Mouse (Mus musculus): ENCODE data around the gene Rapgef5. TPM values are rescaled to one million over a fixed set of nuclear protein-coding genes. Genes with fewer than 3 reads are reported as not detected.

Gene Rapgef5
- total RNA-seq, 2 experiments from 2014 or later = 0.66 to 0.94 TPM

- no peak for ATAC-seq (replicated peaks; ENCODE audit: low FRiP score, low TSS enrichment, poor library complexity, severe bottlenecking)
Observed at GRCm38 (mm10) chr12:117699950-117700665, 183.8 kb downstream of the Rapgef5 start.

GRCm38 (mm10) chr12:117700927-117701326 lies 184.6 kb downstream of the Rapgef5 start:
- ATAC-seq (replicated peaks; ENCODE audit: low FRiP score, low TSS enrichment, poor library complexity, severe bottlenecking) = no peak

GRCm38 (mm10) chr12:117702291-117702690 lies 186.0 kb downstream of the Rapgef5 start:
- no peak for ATAC-seq (replicated peaks; ENCODE audit: low FRiP score, low TSS enrichment, poor library complexity, severe bottlenecking)

GRCm38 (mm10) chr12:117702928-117703327 lies 186.6 kb downstream of the Rapgef5 start:
- ATAC-seq (replicated peaks; ENCODE audit: low FRiP score, low TSS enrichment, poor library complexity, severe bottlenecking) = no peak

- no peak for ATAC-seq (replicated peaks; ENCODE audit: low FRiP score, low TSS enrichment, poor library complexity, severe bottlenecking)
Observed at GRCm38 (mm10) chr12:117703413-117703812, 187.1 kb downstream of the Rapgef5 start.

DNA sequence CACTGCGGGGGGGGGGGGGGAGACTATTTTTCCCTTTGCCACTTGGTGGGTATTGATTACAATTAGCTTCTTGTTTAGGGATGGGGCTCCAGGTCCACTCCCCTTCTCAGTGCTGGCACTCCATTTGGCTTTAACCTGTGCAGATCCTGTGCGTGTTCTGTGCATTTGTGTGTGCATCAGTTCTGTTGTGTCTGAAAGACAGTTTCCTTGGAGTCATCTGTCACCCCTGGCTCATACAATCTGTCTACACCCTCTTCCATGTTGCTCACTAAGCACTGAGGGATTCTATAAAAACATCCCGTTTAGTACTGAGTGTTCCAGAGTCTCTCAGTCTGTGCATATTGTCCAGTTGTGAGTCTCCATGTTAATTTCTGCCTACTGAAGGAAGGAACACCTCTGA lies 189.0 kb downstream of the Rapgef5 start:
- ATAC-seq (replicated peaks; ENCODE audit: low FRiP score, low TSS enrichment, poor library complexity, severe bottlenecking) = no peak

GRCm38 (mm10) chr12:117709280-117709679 lies 193.0 kb downstream of the Rapgef5 start:
- no peak for ATAC-seq (replicated peaks; ENCODE audit: low FRiP score, low TSS enrichment, poor library complexity, severe bottlenecking)

DNA sequence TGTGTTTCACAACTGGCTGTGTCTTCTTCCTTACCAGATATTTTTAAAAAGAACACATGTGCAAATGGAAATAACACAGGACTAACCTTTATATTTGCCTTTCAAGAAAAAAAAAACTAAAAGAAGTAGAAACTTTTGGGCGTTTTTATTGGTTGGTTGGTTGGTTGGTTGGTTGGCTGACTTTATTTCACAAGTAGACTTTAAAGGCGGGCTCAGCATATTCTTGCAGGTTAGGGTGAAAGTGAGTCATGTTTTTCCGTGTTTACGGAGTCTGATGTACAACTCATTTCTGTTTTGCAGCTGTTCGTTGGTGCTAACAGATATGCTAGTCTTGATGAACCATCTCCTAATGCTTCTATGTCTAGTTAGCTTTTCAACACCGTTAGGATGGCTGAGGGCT lies 196.2 kb downstream of the Rapgef5 start:
- no peak for ATAC-seq (replicated peaks; ENCODE audit: low FRiP score, low TSS enrichment, poor library complexity, severe bottlenecking)

- ATAC-seq (replicated peaks; ENCODE audit: low FRiP score, low TSS enrichment, poor library complexity, severe bottlenecking) = no peak
Observed at GRCm38 (mm10) chr12:117713616-117714015, 197.3 kb downstream of the Rapgef5 start.

GRCm38 (mm10) chr12:117720794-117721747 lies 204.8 kb downstream of the Rapgef5 start:
- 0 out of 2 replicates have a peak, but pooled peaks have one; percentile 8 for ATAC-seq (replicated peaks; ENCODE audit: low FRiP score, low TSS enrichment, poor library complexity, severe bottlenecking)

GRCm38 (mm10) chr12:117721748-117722150 lies 205.5 kb downstream of the Rapgef5 start:
- no peak for ATAC-seq (replicated peaks; ENCODE audit: low FRiP score, low TSS enrichment, poor library complexity, severe bottlenecking)

DNA sequence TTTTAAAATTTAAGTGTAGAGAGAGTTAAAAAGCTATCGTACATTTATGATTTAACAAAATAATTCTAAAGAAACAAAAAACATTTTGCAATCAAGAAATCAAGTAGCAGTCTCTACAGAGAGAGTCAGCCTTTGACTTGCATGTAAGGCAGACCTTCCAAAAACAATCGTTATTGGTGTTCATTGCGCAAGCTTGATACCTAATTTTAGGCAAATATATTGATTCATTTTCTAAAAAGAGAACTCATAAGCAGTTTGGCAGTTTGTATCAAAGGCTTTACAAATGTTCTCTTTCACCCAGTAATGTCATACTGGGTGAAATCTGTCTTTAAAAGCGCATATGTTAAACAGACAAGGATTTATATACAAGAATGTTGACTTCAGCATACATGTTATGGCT lies 208.7 kb downstream of the Rapgef5 start:
- no peak for ATAC-seq (replicated peaks; ENCODE audit: low FRiP score, low TSS enrichment, poor library complexity, severe bottlenecking)

DNA sequence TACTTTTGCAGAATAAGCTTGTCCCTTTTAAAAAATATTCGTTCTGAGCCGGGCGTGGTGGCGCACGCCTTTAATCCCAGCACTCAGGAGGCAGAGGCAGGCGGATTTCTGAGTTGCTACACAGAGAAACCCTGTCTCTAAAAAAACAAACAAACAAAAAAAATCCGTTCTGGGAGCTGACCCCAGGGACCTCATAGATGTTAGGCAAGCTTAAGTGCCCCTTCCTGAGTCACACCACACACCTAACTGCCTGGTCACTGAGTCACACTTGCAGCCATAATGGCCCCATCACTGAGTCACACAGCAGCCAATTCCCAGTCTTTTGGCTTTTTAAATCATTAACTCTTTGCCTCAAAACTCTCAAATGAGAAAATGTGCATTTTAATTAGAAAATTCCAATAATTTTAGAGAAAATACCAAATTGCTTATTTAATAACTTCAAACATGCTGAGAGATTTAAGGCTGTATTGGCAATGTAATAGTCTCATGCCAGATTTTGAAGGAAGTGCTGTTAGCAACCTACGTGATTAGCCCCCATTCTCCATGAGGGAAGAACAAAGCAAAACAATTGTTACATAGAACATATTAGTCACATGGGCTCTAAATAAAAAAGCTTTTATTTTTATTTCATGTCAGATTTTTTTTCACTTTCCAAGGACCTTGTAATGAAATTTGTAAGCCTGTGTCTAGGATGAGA lies 211.3 kb downstream of the Rapgef5 start:
- no peak for ATAC-seq (replicated peaks; ENCODE audit: low FRiP score, low TSS enrichment, poor library complexity, severe bottlenecking)

DNA sequence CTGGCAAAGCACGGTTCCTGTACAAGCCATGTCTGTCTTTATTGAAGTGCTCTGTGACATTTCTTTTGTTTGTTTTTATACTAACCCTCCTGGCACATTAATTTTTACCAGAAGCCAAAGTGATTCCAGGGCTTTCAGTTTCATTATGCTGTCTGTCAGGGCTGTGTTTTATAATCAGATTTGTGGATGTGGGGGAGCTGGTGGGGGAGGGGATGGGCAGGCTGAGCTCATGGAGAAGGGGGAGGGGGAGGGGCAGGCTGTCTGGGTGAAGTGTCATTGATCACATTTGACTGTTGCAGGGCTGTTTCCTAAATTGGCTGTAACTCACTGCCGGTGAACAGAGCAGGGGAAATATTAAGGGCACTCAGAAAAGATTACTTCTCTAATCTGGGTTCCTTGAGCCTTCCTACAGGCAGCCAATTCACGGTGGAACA lies 211.9 kb downstream of the Rapgef5 start:
- ATAC-seq (replicated peaks; ENCODE audit: low FRiP score, low TSS enrichment, poor library complexity, severe bottlenecking) = no peak

DNA sequence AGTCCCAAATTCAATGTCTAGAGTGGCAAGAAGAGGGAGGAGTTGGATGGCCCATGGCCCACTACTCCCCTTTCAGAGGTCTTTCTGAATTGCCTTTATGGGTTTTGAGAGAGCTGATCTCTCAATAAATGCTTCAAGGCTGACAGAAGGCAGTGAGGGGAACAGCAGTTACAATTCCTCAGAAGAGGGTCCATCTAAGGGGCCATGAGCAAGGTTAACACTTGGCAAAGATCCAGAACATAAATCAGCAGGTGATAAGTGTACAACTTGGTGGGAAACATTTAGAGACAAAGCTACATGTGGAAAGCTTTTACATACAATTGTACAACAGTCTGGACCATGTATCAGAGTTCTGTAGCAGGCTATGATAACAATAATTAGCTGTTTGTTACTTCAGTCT lies 217.3 kb downstream of the Rapgef5 start:
- ATAC-seq (replicated peaks; ENCODE audit: low FRiP score, low TSS enrichment, poor library complexity, severe bottlenecking) = no peak

- no peak; the same call in 1 of the 2 replicates for ATAC-seq (replicated peaks; ENCODE audit: low FRiP score, low TSS enrichment, poor library complexity, severe bottlenecking)
Observed at GRCm38 (mm10) chr12:117736130-117736529, 219.9 kb downstream of the Rapgef5 start.

GRCm38 (mm10) chr12:117736928-117737327 lies 220.6 kb downstream of the Rapgef5 start:
- ATAC-seq (replicated peaks; ENCODE audit: low FRiP score, low TSS enrichment, poor library complexity, severe bottlenecking) = no peak

- no peak for ATAC-seq (replicated peaks; ENCODE audit: low FRiP score, low TSS enrichment, poor library complexity, severe bottlenecking)
Observed at GRCm38 (mm10) chr12:117737332-117738031, 221.2 kb downstream of the Rapgef5 start.

GRCm38 (mm10) chr12:117742487-117742886 lies 226.2 kb downstream of the Rapgef5 start:
- no peak for ATAC-seq (replicated peaks; ENCODE audit: low FRiP score, low TSS enrichment, poor library complexity, severe bottlenecking)

Measured in megakaryocyte-erythroid progenitor cell, adult 5-6 weeks (primary cell).